Mouse (Mus musculus): ENCODE data around the gene Sept11.

DNA sequence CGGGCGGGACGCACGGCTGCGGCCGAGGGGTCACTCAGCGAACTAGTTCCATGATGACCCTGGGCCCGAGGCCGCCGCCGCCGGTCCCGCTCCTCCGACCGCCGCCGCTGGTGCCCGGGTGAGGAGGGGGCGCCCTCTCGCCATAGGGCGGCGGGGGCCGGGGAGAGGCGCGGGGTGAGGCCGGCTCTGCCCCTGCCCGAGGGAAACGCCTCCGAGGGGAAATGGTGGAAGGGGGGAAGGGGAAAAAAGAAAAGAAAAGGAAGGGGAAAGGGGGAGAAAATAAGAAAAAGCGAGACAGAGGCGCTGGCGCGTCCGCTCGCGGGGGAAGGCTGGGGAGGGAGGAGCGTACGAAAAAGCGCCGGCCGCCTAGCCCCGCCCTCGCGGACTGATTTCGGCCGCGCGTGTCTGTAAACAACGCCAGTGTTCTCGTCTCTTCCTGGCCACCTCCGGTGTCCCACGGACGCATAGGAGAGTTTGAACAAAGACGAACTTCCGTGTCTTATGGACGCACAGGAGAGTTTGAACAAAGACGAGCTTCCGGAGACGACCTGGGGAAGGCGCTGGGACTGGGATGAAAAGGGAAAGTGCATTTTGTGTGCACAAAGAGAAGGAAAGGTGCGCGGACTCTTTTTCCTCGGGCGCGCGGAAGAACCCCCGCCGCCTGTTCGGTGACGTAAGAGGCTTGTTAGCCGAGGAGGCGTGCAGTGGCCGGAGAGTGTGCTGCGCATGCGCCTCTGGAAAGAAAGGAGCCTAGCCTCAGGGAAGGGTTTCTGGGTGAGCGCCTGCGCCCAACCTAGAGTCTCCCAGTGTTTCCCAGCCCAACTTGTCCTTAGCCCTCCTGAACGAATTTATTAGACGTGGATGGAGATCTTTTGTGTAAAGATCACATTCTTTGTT is 113.1 kb downstream of the Sept11 start, which contains the start of the genes Ccni and 2010109A12Rik:
- TF ChIP-seq GATA1 (IDR thresholded peaks at IDR 0.05; ENCODE audit: low read length): no peak
- TF ChIP-seq TAL1 (IDR thresholded peaks at IDR 0.05; ENCODE audit: low read length): no peak

All from erythroblast, embryonic 14.5 days (primary cell).